Mouse (Mus musculus) cerebellum, postnatal 36 days (tissue): ENCODE results near the gene Ankrd24.
"Not testable (repeated sequence)": the region's sequence is repeated elsewhere in the genome, so short reads cannot be mapped to it uniquely, and the experiment has no call there.

Source experiments
- DNase-seq, 2 experiments: peaks; one replicate each; pipeline ENCODE4 v3.0.0; 2021 to 2022; ENCODE audit warnings: mixed read lengths in 2 of 2

Ankrd24 gene

DNA sequence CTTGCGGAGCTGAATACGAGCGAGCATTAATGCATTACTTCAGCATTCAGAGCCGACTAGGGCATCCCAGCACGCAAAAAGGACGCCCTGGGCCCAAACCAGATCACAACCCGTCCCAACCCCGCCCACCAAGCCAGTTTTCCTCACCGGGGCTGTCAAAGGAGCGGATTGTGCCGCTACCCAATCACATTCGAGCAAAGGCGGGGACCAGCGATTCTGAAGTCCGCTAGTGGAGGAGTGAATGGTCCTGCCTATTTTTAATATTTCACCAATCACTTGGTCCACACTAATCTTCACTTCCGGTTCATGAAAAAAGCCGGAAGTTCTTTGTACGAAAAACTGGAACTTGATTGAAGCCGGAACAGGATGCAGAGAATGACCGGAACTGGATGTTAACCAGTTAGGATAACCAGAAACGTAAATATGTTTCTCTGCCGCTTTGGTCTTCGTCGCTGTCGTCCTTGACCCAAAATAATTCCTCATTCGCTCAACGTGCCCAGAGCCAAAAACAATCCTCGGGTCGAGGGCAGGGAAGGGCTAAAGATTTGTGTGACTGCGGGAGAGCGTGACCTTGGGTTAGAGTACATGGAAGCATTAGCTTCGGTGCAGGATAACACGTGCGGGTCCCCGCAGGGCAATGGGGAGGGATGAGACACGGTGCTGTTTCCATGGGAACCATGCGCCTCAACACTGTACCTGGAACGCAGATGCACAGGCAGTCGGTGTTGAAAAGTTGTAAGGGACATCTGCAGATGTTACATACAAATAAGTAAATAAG is 22.2 kb upstream of the Ankrd24 start, which contains the start of gene BC025920:
TSS of gene BC025920 (plus strand) at position 297 of the 778 bp plus-strand sequence.
- DNase-seq, result peak; percentile 92 to 93

DNA sequence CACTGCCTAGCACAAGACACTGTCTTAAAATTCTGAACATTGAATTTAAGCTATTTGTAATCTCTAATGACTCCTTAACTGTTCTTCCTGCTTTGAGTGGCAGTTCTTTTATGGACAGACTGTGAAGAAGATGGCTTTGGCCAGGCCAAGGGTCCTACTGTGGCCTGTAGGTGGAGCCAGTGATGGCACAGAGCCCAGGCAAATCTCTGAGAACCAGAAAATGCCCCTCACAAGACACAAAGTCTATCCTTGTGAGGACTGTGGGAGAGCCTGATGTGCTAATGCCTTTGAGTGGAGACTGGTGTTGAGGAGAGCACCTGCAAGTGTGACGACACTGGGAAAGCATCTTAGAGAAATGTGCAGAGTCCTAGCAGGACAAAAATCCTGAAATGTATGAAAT is 20.0 kb upstream of the Ankrd24 start:
- no peak for DNase-seq

DNA sequence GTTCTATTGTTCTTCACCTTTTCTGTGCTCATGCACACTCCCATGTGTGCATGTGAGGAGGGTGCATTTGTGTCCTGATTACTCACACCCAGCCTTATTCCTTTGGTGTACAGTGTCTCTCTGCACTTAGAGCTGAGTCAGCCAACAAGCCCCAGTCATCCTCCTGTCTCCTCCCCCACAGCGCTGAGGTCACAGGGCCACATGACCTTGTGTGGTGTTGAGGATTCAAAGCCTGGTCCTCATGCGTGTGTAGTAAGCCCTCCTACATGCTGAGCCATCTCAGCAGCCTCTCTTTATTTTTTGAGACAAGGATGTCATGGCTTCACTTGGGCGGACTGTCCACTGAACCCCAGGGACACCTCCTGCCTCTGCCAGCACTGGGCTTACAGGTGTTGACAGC is 15.6 kb upstream of the Ankrd24 start:
- no peak for DNase-seq

DNA sequence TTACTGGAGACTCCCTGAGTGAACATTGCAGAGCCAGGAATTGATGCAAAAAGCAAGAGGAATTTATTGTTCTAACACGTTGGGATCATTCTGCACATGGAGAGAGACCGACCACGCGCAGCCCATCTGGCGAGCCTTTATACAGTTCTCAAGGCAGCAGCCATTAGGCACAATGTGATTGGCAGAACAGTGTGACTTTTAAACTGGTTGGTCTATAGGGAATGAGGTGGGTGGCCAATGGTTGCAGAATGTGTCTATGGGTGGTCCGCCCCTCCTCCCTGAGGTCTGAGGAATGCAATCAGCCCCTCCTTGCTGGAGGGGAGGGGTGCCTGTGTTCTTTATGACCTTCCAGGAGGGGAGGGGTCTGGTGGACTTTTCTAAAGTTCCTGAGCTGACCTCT is 12.9 kb upstream of the Ankrd24 start:
- no peak for DNase-seq

DNA sequence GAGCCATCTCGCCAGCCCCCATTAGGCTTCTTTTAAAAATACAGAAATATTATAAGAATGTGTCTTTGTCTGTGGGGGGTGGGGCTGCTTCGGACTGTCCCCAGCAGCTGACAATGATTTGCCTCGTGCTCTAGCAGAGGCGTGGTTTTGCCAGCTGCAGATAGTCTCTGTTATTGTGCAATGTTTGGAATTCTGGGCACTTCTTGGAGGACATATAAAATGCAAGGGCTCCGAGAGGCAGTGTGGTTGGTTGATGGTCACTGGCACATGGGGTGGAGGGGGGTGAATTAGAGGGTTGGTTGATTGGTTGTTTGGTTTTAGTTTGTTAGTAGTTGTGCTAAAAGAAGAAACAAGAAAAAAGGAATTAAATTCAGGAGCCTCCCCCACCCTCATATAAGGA is 8.4 kb upstream of the Ankrd24 start:
- no peak for DNase-seq

DNA sequence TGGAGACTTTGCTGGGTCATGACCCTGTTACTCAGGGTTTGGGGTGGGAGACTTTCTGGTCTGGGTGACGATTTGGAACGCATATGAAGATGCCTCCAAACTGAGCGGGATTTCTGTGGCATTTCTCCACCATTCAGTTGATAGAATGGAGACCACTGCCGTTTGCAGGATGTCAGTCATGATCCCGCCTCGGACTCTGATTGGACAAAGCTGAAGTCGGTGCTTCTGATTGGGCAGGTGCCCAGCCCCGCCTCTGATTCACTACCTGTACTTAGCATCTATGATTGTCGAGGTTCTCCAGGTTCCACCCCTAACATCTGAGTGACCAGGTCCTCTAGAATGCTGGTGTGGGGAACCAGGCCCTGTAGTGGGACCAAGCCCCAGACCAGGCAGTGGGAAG is 7.6 kb upstream of the Ankrd24 start:
- DNase-seq, result no peak

DNA sequence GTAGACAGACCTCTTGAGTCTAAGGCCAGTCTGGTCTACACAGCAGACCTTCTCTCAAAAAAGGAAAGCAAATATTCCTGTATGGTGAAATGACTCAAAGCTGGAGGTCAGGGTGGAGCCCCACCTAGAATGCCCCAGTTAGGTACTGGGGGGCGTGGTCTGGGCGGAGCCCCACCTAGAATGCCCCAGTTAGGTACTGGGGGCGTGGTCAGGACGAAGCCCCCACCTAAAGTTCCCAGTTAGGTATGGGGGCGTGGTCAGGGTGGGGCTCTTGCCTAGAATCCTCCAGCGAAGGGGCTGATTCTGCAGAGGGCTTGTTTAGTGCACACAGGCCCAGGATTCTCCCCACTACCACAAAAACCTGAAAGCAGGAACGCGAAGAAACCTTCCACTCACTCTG is 4.9 kb upstream of the Ankrd24 start:
- no peak for DNase-seq

DNA sequence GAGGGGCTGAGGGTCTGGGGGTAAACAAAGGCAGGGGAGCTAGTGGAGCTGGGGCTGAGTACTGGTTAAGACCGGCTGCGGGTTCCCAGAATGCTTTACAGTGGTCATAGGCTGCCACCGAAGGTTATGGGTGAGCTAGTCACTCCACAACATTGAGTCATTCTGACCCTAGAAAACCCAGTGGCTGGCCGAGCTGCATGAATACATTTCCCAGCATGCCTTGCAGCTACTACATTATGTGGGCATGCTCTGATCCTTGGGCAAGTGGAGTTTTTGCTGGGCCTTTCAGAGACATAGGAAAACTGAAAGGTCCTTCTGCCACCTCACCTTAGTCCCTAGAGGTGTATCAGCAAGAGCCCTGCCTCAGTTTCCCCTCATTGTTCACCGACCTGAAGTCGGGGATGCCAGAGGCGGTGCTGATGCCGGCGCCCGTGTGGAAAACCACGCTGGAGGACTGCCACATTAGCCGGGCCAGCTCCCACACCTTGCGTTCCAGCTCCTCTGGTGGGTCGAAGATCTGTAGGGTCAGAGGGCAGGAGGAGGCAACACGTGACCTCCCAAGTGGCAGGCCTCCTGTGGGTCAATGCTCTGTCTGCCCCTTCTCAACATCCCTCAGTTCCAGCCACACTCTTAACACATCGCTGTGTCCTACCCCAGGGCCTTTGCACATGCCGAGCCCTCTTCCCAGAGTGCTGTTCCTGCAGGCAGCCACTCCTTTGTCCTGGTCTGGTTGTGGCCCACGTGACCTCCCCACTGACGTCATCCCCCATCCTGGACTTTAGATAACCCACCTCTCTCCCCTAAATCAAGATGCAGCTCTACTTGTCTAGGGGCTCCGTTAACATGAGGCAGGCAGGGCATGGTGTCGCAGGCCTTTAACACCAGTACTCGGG is 2.0 kb upstream of the Ankrd24 start:
- no peak for DNase-seq

DNA sequence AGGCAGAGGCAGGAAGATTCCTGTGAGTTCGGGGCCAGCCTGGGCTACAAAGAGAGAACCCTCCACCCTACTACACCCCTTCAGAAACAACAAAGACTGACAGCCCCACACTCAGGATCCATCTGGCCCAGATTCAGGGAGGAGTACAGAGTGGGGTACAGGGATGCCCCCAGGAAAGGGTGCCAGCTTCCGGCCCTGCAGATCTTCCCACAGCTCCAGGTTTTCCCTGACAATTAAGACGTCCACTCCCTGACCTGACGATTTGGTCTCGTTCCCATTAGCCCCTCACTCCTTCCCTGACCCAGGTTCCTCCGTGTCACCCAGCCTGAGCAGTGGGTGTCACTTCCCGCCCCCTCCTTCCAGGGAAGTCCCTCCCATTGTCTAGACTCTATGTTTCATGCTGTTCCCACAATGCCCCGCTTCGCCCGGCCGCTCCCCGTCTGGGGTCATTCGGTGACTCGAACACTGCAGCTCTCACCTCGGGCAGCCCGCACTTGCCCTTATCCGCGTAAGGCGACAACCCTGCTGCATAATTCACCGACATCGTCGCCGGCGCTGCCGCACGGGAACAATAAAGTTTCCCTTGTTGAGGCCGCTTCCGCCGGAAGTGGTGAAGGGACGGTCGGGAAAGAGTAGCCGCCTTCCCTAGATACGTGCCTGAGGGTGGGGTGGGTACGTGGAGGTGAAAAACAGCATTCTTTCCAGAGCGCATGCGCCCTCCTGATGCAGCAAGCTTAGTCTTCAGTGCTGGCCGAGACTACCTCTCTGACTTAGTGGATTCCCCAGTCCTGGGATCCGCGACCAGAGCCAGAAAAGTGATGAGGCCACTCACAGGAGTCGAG is 1.1 kb upstream of the Ankrd24 start, which contains the start of gene Sirt6:
TSS of gene Sirt6 (minus strand) at position 804 of the 842 bp plus-strand sequence.
- peak; percentile 93 to 94 for DNase-seq

DNA sequence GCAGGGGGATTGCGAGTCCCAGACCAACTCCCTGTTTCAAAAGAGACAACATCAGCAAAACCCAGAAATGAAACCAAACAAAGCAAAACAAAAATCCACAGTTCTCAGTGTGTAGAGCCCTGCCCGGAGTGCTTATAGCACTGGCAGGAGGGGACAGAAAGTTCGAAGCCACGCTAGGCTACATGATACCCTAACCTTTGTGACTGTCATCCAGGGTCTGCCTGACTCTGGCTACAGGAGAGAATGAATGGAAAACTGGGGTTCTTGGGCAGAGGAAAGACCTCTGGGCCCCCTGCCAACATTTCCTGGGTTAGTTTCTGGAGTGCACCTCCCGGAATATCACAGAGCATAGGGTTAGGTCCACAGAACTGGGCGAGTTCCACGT is 512 bp upstream of the Ankrd24 start:
- DNase-seq, result peak; percentile 37 to 56

DNA sequence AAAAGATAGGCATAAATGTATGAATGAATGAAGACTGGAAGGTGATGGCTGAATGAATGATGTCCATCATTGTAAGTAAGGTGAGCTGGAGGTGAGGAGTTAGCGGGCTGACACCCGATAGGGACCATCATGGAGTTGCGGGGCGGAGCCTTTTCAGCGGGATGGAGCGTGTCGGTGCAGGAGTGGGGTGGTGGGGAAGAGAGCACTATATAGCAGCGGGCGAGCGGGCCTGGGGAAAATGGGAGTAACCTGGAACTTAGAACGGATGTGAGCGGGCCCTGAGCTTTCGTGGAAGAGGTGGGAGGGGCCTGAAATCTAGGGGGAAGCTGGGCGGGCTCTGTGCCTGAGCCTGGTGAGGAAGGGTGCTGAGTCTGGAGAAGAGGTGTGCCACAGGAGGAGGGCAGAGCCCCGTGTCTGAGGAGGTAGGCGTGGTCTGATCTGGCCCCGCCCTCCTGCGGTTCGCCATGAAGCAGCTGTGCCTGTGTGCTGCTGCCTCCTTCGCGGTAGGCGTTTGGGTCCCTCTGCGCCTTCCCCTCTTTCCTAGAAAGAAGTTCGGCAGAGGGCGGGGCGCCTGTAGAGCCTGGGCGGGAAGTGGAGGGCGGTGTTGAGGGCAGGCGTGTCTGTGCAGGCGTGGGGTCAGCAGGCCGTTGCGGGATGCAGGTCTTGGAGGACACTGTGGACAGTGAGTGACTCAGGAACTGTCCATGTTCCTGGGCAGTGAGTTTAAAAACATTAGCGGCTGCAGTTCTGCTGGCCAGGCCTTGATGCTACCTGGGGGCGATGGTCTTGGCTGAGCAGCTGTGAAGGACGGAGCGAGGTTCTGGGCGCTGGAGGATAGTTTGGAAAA is 5.1 kb downstream of the Ankrd24 start:
- peak; percentile 69 to 80 for DNase-seq

DNA sequence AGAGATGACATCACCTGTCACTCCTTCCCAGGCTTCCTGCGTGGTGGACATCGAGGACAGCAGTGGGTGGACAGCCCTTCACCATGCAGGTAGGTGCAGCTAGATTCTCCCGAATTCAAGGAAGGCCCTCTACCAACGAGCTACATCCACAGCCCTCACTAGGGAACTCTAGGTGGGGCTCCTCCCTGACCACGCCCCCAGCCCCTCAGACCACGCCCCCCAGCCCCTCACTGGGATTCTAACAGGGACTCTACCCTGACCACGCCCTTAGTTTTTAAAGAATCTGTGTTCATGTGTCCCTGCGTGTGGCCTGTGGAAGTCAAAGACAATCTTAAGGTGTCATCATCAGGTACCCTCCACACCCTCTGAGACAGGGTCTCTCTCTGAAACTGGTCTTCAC is 8.0 kb downstream of the Ankrd24 start:
- no peak for DNase-seq

DNA sequence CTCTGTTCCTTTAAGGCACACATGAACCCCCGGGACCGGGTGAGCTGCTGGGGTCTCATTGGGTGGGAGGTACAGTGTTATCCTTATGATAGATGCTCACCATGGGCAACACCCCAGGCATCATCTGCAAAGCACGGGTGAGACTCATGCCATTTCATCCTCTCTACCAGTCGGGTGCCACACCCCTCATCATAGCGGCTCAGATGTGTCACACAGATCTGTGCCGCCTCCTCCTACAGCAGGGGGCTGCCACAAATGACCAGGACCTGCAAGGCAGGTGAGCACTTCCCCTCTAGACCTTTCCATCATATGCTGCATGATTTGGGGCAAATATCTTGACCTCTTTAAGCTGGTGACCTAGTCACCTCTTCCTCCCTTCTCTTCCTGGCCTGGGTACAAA is 9.8 kb downstream of the Ankrd24 start:
- no peak for DNase-seq

DNA sequence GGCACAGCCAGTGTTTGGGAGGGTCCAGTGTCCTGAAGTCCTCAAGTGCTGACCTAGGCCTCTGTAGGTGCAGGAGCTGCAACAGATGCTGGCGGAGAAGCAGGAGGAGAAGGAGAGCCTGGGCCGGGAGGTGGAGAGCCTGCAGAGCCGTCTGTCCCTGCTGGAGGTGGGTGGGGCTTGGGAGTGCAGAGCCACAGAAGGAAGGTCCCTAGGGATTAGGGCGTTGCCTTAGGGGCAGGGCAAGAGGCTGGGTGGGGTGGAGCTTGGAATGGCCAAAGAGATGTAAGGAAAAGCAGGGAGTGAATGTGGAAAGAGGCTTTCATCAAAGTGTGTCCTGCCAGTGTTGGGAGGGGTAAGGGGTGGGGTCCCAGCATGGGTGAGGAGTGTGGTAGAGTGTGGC is 12.5 kb downstream of the Ankrd24 start:
- DNase-seq, result not testable (repeated sequence)

DNA sequence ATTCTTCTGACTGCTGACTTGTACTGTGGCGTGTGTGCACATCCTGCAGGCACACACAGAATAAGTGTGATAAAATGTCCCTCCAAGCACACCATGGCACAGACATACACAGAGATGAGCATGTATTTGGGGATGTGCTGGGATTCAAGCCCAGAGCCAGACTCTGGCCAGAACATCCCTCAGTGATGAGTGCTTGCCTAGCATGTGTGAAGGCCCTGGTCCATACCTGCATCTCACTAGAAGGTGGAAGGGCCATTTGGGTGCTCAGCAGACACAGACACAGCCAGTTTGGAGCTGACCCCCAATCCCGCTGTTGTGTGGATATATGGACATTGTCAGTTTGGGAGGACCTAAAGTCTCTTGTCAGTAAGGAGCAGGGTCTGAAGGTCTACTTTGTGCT is 13.2 kb downstream of the Ankrd24 start:
- no peak for DNase-seq

DNA sequence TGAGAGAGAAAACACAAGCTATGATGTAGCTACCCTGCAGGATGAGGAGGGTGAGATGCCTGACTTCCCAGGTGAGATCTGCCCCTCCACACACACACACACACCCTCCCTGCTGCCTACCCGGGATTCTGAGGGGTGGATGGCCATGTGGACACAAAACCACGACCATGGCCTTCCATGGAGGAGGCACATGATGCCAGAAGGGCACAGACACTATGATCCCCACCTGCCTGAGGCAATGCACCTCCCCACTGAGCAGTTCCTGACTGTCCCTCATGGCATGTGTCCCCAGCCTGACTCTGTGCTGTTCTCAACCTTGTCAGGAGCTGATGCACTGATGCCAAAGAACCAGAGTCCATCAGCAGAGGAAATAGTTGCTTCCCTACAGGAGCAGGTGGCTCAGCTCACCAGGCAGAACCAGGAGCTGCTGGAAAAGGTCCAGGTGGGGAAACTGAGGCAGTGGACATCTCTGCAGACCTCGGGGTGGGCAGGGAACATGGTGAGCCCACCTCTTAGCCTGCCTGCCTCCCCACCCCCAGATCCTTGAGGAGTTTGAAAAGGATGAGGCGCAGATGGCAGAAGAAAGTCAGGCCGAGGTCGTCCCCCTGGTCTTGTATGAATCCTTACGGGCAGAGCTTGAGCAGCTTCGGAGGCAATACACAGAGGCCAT is 13.8 kb downstream of the Ankrd24 start:
- DNase-seq, result peak; percentile 38 to 46

DNA sequence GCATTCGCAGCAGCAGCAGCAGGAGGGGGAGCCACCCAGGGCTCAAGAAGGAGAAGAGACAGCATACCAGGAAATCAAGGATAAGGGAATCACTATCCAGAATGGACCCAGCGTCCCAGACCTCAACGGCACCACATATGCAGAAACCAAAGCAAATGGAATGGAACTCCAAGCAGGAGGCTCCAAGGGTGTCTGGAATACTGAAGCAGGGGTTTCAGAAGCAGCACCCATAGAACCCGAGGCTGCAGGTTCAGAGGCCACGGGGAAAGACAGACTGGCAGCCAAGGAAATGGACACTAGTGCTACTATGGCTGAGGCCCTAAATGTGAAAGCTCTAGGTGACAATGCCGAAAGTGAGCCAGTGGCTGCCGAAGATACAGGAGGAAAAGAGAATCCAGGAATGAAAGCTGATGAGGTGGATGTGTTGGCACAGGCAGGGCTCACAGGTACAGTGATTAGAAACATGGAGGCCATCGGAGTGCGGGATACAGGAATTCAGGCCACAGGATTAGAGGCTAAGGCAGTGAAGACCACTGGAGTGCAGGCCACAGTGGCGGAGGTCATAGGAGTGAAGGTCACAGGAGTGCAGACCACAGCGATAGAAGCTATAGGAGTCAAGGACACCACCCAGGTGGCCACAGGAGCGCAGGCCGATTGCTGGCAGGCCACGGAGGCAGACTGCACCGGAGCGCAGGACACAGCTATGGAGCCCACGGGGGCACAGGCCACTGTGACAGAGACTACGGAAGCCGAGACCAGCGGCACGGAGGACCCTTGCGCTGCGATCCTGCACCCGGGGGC is 14.5 kb downstream of the Ankrd24 start:
- no peak for DNase-seq

DNA sequence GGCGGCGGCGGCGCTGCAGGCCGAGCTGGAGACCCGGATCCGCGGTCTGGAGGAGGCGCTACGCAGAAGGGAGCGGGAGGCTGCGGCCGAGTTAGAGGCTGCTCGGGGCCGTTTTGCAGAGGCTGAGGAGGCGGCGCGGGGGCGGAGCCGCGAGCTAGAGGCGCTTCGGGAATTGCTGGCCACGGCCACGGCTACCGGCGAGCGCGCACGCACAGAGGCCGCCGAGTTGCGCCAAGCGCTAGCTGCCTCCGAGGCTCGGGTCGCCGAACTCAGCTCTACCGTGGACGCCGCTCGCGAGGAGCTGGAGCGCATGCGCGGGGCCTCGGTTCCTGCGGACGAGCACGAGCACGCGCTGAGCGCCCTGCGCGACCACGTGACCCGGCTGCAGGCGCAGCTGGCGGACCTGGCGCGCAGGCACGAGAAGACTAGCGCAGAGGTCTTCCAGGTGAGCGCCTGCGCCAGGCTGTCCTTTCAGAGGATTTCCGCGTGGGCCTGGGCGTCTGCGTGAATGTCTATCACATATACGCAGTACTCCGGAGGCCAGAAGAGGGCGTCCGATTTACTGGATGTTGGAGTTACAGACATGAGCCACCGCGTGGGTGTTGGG is 15.2 kb downstream of the Ankrd24 start:
- peak; percentile 96 to 98 for DNase-seq

DNA sequence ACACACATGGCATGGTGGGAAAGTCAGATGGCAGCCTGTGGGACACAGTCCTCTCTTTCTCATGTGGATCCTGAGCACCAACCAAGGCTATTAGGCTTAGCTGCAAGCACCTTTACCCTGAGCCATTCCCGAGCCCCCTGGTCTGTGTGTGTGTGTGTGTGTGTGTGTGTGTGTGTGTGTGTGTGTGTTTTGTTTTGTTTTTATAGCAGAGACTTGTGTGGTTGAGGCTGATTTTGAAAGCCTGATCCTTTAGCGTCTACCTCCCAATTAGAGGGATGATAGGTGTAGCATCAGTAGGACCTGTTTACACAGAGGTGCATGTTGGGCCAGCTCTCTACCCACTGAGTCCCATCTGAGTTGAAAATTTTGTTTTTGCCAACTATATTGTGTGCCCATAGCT is 15.8 kb downstream of the Ankrd24 start:
- DNase-seq, result no peak

DNA sequence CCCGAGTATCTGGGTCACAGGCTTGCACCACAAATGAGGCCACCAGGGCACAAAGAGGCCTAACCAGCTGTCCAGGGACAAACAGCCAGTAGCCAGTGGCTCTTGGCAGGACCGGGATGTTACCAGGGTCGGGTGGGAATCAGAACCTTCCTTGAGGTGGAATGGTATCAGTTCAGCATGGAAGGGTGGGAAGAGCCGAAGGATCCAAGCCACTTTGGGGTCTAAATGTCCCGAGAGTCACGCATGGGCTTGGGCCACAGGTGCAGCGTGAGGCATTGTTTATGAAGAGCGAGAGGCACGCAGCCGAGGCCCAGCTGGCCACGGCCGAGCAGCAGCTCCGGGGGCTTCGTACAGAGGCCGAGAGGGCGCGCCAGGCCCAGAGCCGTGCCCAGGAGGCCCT is 16.4 kb downstream of the Ankrd24 start:
- DNase-seq, result no peak
